Mouse (Mus musculus): ENCODE data around the gene Prrc2a. TPM values are rescaled to one million over a fixed set of nuclear protein-coding genes. Genes with fewer than 3 reads are reported as not detected.

The Prrc2a gene
- polyA plus RNA-seq, 2 experiments, result 33.4 to 61.4 TPM

DNA sequence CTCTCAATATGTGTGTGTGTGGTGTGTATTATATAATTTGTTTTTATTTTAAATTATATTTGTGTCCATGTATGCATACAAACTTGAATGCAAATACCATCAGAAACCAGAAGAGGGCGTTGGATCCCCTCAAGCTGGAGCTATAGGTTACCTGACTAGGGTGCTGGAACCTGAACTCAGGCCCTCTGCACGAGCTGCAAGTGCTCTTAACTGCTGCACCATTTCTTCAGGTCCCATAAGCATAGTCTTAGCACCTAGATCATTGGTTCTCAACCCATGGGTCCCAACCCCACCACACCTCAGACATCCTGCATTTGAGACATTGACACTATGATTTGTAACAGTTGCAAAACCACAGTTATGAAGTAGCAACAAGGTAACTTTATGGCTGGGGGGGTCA lies 27.0 kb upstream of the Prrc2a start:
- no peak overlapping the region for H3K4me3 ChIP-seq (ENCODE audit: insufficient read depth in 1 of 2, low read depth in 2 of 2, low read length in 2 of 2)
- 42% methylated on average over 2 of the region's 2 CpGs for WGBS (ENCODE audit: insufficient replicate concordance)
- TF ChIP-seq CTCF (IDR thresholded peaks at IDR 0.05; ENCODE audit: low read depth) (peak; percentile 27; the same call in 1 of the 2 replicates), EP300 (IDR thresholded peaks at IDR 0.05; ENCODE audit: low read depth) (no peak)

GRCm38 (mm10) chr17:35190096-35190495 lies 25.4 kb upstream of the Prrc2a start:
- TF ChIP-seq EP300 (IDR thresholded peaks at IDR 0.05; ENCODE audit: low read depth) (no peak), CTCF (IDR thresholded peaks at IDR 0.05; ENCODE audit: low read depth) (no peak)
- Histone ChIP-seq H3K4me3 (ENCODE audit: insufficient read depth in 1 of 2, low read depth in 2 of 2, low read length in 2 of 2) (no peak overlapping the region), H3K9ac (replicated peaks) (no peak overlapping the region), H3K4me2 (ENCODE audit: low read depth) (no peak overlapping the region; the same call in 1 of the 2 replicates), H3K27me3 (ENCODE audit: control insufficient read depth, insufficient read depth, low read length) (peaks cover 6% of the 10 kb centered on the region), H3K36me3 (replicated peaks; ENCODE audit: control insufficient read depth, insufficient read depth, low read depth) (no peaks in the 10 kb centered on the region), H3K27ac (no peak overlapping the region), H3K9me3 (ENCODE audit: control insufficient read depth, low read length) (no peaks in the 10 kb centered on the region), H3K4me1 (replicated peaks; ENCODE audit: control insufficient read depth in 2 of 2, insufficient read depth in 2 of 2, low read length in 1 of 2) (peaks cover 3 to 11% of the 10 kb centered on the region in 2 experiments; a peak in 3 of 4 replicates)
- ATAC-seq (ENCODE audit: insufficient read depth) (no peak), DNase-seq (ENCODE audit: low read depth in 3 of 3, low spot score in 3 of 3) (no peak)
- 10% methylated on average over 4 of the region's 4 CpGs for WGBS (ENCODE audit: insufficient replicate concordance)

More for the DNA sequence above, 27.0 kb upstream of the Prrc2a start:
- Histone ChIP-seq H3K4me2 (ENCODE audit: low read depth) (no peak overlapping the region), H3K36me3 (replicated peaks; ENCODE audit: control insufficient read depth, insufficient read depth, low read depth) (no peaks in the 10 kb centered on the region), H3K27me3 (ENCODE audit: control insufficient read depth, insufficient read depth, low read length) (peaks cover 14% of the 10 kb centered on the region), H3K9me3 (ENCODE audit: control insufficient read depth, low read length) (no peaks in the 10 kb centered on the region), H3K27ac (no peak overlapping the region), H3K4me1 (replicated peaks; ENCODE audit: control insufficient read depth in 2 of 2, insufficient read depth in 2 of 2, low read length in 1 of 2) (peaks cover 0 to 13% of the 10 kb centered on the region in 2 experiments; a peak in 2 of 4 replicates), H3K9ac (replicated peaks) (no peak overlapping the region)
- no peak for DNase-seq (ENCODE audit: low read depth in 3 of 3, low spot score in 3 of 3)
- no peak for ATAC-seq (ENCODE audit: insufficient read depth)

DNA sequence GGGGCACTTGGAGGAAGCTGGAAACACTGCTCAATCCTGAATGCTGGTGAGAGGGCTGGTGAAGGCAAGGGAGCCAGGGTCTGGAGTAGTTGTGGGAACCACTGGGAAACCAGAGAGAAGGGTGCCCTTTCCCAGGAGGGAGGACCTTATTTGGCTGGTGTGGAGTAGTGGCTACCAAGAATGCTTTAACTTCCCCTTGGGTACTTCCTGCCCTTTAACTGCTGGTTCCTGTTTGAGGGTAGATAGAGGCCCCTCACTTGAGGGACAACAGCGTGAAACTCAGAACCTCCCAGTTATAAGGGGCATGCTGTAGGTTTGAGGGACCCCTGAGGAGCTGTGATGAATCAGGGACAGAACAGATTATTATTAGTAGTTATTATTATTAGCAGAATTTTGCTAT lies 24.5 kb upstream of the Prrc2a start:
- no peaks in the 10 kb centered on the region for H3K36me3 ChIP-seq (replicated peaks; ENCODE audit: control insufficient read depth, insufficient read depth, low read depth)
- no peak overlapping the region for H3K4me3 ChIP-seq (ENCODE audit: insufficient read depth in 1 of 2, low read depth in 2 of 2, low read length in 2 of 2)
- H3K4me1 ChIP-seq (replicated peaks; ENCODE audit: control insufficient read depth in 2 of 2, insufficient read depth in 2 of 2, low read length in 1 of 2), result peaks cover 3 to 11% of the 10 kb centered on the region in 2 experiments; a peak in 3 of 4 replicates
- H3K27ac ChIP-seq, result no peak overlapping the region
- no peak for DNase-seq (ENCODE audit: low read depth in 3 of 3, low spot score in 3 of 3)
- no peak overlapping the region for H3K9ac ChIP-seq (replicated peaks)
- no peaks in the 10 kb centered on the region for H3K9me3 ChIP-seq (ENCODE audit: control insufficient read depth, low read length)
- no peaks in the 10 kb centered on the region; the same call in 1 of the 2 replicates for H3K27me3 ChIP-seq (ENCODE audit: control insufficient read depth, insufficient read depth, low read length)
- no peak overlapping the region for H3K4me2 ChIP-seq (ENCODE audit: low read depth)
- WGBS (ENCODE audit: insufficient replicate concordance), result 0% methylated on average over 1 of the region's 1 CpGs
- TF ChIP-seq EP300 (IDR thresholded peaks at IDR 0.05; ENCODE audit: low read depth), result no peak
- no peak for TF ChIP-seq CTCF (IDR thresholded peaks at IDR 0.05; ENCODE audit: low read depth)
- ATAC-seq (ENCODE audit: insufficient read depth), result no peak

- Histone ChIP-seq H3K9ac (replicated peaks) (no peak within 1 kb of the TSS), H3K27me3 (ENCODE audit: control insufficient read depth, insufficient read depth, low read length) (no peaks in the 10 kb centered on the region), H3K4me2 (ENCODE audit: low read depth) (peak within 1 kb of the TSS; percentile 15; the same call in 1 of the 2 replicates), H3K4me1 (replicated peaks; ENCODE audit: control insufficient read depth in 2 of 2, insufficient read depth in 2 of 2, low read length in 1 of 2) (peaks cover 3 to 11% of the 10 kb centered on the region in 2 experiments; a peak in 3 of 4 replicates), H3K4me3 (ENCODE audit: insufficient read depth in 1 of 2, low read depth in 2 of 2, low read length in 2 of 2) (0 out of 4 replicates have a peak within 1 kb of the TSS, but pooled peaks have one; percentile 2 to 41), H3K27ac (no peak within 1 kb of the TSS), H3K36me3 (replicated peaks; ENCODE audit: control insufficient read depth, insufficient read depth, low read depth) (no peaks in the 10 kb centered on the region), H3K9me3 (ENCODE audit: control insufficient read depth, low read length) (no peaks in the 10 kb centered on the region)
- ATAC-seq (ENCODE audit: insufficient read depth), result no peak
- DNase-seq (ENCODE audit: low read depth in 3 of 3, low spot score in 3 of 3), result no peak
- TF ChIP-seq EP300 (IDR thresholded peaks at IDR 0.05; ENCODE audit: low read depth) (no peak), CTCF (IDR thresholded peaks at IDR 0.05; ENCODE audit: low read depth) (no peak)
- WGBS (ENCODE audit: insufficient replicate concordance), result 34% methylated on average over 7 of the region's 7 CpGs
Measured at GRCm38 (mm10) chr17:35187959-35188610, 23.4 kb upstream of the Prrc2a start, which contains the start of gene Lst1. Lst1 (minus strand) TSS chr17:35188439.

- Histone ChIP-seq H3K9ac (replicated peaks) (no peak overlapping the region), H3K27me3 (ENCODE audit: control insufficient read depth, insufficient read depth, low read length) (no peaks in the 10 kb centered on the region), H3K4me2 (ENCODE audit: low read depth) (peak overlapping the region; percentile 15; the same call in 1 of the 2 replicates), H3K36me3 (replicated peaks; ENCODE audit: control insufficient read depth, insufficient read depth, low read depth) (no peaks in the 10 kb centered on the region), H3K27ac (no peak overlapping the region), H3K4me1 (replicated peaks; ENCODE audit: control insufficient read depth in 2 of 2, insufficient read depth in 2 of 2, low read length in 1 of 2) (peaks cover 3 to 11% of the 10 kb centered on the region in 2 experiments; a peak in 3 of 4 replicates), H3K9me3 (ENCODE audit: control insufficient read depth, low read length) (no peaks in the 10 kb centered on the region), H3K4me3 (ENCODE audit: insufficient read depth in 1 of 2, low read depth in 2 of 2, low read length in 2 of 2) (no peak overlapping the region)
- WGBS (ENCODE audit: insufficient replicate concordance), result 59% methylated on average over 4 of the region's 4 CpGs
- DNase-seq (ENCODE audit: low read depth in 3 of 3, low spot score in 3 of 3) (no peak), ATAC-seq (ENCODE audit: insufficient read depth) (no peak)
- TF ChIP-seq EP300 (IDR thresholded peaks at IDR 0.05; ENCODE audit: low read depth) (no peak), CTCF (IDR thresholded peaks at IDR 0.05; ENCODE audit: low read depth) (no peak)
Measured at GRCm38 (mm10) chr17:35187345-35187744, 22.6 kb upstream of the Prrc2a start.

All from liver, embryonic 14.5 days (tissue).